Mouse (Mus musculus) gastrocnemius, postnatal 10 days (tissue): Measurements from ENCODE around the gene Ttc22. TPM values are rescaled to one million over a fixed set of nuclear protein-coding genes. Genes with fewer than 3 reads are reported as not detected.
A peak's percentile ranks its signal among the peaks of the same experiment; 100 is the strongest.

Experiments used
- DNase-seq: peaks from one replicate; pipeline ENCODE4 v3.0.0; 2021; ENCODE audit warnings: mixed read lengths
- long read RNA-seq, 2 experiments: library from polyadenylated mRNA; stranded (forward); transcript quantifications; one replicate each; pipeline ENCODE4 v2.0.0; 2021
- total RNA-seq, 2 experiments: library from RNA; stranded (reverse); gene quantifications; 2 replicates each; pipeline ENCODE4 v1.2.3; 2021

Gene Ttc22
- under 1 TPM; 0.16 to 0.26 TPM for total RNA-seq
- long read RNA-seq, experiment 1 = 0 reads
- long read RNA-seq, experiment 2, partial matches to known transcripts = 0 of 2 reads
- long read RNA-seq, experiment 2, other reads (novel, unspliced or antisense) = 2 of 2 reads

DNA sequence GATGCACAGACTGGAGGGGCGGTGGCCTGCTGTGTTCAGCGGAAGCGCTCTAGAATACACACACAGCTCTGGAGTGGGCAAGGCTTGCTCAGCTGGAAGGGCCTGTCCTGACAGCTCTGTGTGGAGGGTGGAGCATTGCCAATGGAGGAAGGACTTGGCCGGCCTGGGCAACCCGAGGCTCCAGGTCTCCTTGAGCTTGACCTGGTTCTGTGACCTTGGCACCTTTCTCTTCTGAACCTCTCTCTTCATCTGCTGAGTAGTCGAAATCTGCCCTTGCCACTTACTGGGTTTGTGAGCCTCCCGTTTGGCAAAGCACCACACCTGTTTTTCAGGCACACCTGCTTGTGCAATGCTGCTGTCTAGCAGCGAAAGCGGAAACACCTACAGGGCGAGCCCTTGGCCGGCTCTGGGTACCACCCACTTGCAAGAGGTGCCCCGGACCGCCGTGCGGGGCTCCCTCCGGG lies at the start of gene Ttc22:
TSS of gene Ttc22 (plus strand) at position 403 of the 464 bp plus-strand sequence.
- DNase-seq = no peak

GRCm38 (mm10) chr4:106575022-106575421 lies 47.2 kb upstream of the Ttc22 start:
- no peak for DNase-seq

DNA sequence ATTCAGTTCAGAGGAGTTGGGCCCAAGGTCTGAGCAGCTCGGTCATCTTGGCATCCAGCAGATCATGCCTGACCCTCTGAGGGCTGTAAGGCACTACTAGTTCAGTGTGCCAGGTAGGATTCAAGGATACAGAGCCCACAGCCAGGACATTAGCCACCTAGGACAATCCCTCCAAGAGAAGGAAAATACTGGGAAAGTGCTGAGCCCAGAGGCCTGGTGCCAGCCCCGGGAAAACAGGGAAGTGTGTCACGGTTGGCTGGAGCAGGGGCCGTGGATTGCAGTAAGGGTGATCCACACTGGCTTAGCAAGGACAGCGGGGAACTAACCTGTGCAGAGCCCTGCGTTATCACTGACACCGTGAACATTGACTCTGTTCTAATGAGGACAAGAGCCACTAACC lies 44.7 kb upstream of the Ttc22 start:
- no peak for DNase-seq

- DNase-seq = no peak
These were observed 40.9 kb upstream of the Ttc22 start for GRCm38 (mm10) chr4:106581176-106581864.

DNA sequence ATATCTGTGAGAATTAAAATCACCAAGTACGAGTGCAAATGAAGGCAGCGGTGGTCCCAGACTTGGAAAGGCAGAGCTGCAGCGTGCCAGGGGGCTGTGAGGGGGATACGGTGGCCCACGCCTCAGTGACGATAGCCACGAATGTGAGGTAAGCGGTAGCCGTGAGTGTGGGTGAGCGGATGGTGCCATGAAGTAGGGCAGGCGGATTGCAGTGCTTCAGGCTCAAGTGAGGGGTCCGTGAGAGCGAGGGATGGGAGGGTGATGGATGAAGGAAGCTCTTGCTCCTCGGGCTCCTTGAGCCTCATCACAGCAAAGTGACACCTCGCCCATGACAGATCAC lies 40.4 kb upstream of the Ttc22 start:
- no peak for DNase-seq

GRCm38 (mm10) chr4:106582428-106583153 lies 39.6 kb upstream of the Ttc22 start:
- no peak for DNase-seq

GRCm38 (mm10) chr4:106584665-106585064 lies 37.6 kb upstream of the Ttc22 start:
- DNase-seq = no peak

- no peak for DNase-seq
These were observed 35.2 kb upstream of the Ttc22 start for GRCm38 (mm10) chr4:106587075-106587474.

DNA sequence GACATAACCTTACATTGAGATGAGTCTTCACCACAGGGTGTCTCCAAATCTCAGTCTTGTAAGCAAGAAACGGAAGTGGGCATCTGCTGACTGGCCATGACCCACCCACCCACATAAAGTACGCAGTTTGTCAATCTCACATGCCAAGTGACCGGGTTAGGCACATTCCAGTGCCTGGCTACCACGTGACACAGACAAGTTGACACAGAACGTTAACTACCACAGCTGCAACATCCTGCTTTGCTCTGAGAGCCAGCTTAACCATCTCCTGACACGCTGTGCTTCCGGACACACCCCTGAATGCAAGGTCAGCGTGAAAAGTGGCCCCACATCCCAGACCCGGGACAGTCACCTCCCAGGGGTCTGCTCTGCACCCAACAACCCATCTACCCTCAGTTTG lies 32.1 kb upstream of the Ttc22 start:
- no peak for DNase-seq

- DNase-seq = no peak
These were observed 31.4 kb upstream of the Ttc22 start for GRCm38 (mm10) chr4:106590871-106591270.

- no peak for DNase-seq
These were observed 28.6 kb upstream of the Ttc22 start for GRCm38 (mm10) chr4:106593636-106594035.

DNA sequence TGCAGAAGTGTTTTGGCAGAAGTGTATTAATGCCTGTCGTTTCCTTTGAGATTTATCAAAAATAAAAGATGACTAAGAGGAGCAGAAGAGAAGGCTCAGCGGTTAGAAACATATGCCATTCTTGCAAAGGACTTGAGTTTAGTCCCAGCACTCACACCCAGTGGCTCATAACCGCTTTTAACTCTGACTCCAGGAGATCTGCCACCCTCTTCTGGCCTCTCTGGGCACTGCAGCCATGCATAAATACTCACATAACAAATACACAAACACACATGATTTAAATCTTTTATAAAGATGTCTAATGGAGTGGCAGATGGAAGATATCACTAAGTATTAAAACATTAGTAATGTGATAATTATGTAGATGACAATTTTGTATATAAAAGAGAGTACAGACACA lies 26.0 kb upstream of the Ttc22 start:
- DNase-seq = no peak

GRCm38 (mm10) chr4:106597055-106597454 lies 25.2 kb upstream of the Ttc22 start:
- DNase-seq = no peak

DNA sequence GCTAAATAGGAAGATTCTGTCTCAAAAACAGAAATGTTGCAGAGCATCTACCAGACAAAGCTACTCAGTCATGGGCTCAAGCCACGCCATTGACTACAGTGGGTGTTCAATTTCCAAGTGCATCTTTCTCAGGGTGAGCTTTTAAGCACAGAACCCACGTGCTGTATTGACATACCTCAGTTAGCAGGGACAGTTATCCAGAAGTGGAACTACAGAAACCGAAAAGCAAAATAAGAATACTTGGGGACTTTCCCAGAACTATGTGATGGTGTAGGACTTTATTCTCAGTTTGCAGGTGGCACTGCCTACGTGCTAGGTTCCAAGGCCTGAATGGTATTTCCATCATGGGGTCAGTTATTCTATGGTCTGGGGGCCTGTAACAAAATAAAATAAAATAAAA lies 24.5 kb upstream of the Ttc22 start:
- DNase-seq = no peak

DNA sequence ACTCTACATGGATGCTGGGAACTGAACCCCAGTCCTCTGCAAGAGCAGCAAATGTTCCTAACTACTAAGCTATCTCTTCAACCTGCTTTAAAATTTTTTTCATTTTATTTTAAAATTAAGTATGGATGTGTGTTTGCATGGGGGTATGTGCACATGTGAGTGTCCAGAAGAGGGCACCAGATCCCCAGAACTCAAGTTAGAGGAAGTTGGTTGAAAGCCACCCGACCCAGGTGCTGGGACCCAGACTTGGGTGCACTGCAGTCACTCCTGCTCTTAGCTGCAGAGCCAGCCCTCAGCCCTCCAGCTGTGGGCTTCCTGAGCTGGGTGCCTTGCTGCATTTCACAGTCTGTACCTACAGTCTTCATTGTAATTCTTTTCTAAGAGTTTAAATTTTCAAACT lies 22.8 kb upstream of the Ttc22 start:
- DNase-seq = no peak

DNA sequence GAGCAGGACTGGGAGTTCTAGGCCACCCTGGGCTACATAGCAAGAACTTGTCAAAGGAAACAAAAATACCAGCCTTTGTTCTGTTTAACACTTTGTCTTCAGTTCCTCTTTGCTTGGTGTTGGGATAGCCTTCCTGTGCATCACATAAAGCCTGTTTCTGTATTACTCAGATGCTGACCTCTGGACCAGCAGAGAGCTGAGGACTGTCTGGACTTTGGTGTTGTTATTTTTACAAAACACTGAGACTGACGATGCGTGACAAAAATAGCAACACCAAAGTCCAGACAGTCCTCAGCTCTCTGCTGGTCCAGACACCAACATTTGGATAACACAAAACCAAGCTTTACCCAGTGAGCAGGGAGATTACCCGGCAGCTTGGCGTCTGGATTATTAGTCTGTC lies 21.5 kb upstream of the Ttc22 start:
- no peak for DNase-seq

GRCm38 (mm10) chr4:106606639-106607554 lies 15.3 kb upstream of the Ttc22 start:
- no peak for DNase-seq

DNA sequence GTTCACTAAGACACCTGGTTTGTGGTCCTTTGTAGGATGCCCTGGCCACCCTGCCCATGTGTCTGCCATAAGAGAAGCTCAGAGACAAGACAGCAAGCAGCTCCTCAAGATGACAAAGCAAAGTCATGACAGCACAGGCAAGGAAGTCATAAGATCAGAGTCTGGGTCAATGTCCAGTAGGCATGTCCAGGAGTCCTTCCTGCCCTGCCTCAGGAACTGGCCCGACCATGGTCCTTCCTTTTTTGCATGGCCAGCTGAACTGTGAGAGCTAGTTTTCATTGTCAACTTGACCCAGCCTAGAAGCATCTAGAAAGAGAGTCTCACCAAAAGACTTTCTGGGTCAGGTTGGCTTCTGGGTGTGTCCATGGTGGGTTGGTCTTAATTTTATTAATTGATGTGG lies 14.3 kb upstream of the Ttc22 start:
- no peak for DNase-seq

DNA sequence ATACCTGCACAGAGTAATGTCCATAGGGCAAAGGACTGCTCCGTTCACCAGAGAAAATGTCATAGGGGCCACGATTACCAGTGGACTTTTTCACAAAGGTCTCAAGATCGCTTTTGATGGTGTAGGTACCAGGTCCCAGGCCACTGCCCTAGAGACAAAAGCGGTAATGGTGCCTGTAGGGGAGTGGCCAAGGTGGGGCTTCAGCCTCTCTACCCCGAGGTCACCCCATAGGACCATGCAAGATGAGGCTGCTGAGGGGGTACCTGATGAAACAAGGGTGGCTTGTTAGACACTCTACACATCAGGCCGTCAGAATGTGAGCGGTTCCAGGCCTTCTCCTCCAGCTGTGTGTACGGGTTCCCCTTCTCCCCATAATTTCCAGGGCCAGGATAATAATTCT lies 9.1 kb upstream of the Ttc22 start:
- no peak for DNase-seq

DNA sequence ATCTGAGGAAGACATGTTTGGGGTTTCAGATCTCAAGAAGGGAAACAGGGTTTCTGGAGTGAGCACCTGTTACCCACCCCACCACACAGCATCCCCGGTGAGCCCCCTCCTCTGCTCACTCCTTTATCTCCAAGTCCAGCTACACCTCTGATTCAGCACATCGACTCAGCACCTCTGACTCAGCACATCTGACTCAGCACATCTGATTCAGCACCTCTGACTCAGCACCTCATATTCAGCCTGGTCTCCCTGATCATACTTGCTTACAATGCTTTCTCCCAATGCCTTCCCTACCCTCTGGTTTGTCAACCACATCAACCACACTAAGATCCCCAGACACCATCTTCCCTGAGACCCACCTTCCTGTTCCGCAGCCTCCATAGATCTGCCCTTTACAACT lies 8.7 kb upstream of the Ttc22 start:
- no peak for DNase-seq

- peak; percentile 67 for DNase-seq
These were observed 7.9 kb upstream of the Ttc22 start for GRCm38 (mm10) chr4:106614180-106614797.

- DNase-seq = no peak
These were observed 7.4 kb upstream of the Ttc22 start for GRCm38 (mm10) chr4:106614881-106615280.
